Mouse (Mus musculus) forebrain, embryonic 11.5 days (tissue): ENCODE results near the gene Faf1. TPM values are rescaled to one million over a fixed set of nuclear protein-coding genes. Genes with fewer than 3 reads are reported as not detected.
A peak's percentile ranks its signal among the peaks of the same experiment; 100 is the strongest.

Experiments
- ATAC-seq: fragments of 200-750 bp; cut with Nextera tagmentation; replicated peaks from 2 replicates; pipeline ENCODE4 v1.8.0; 2017; ENCODE audit warnings: moderate TSS enrichment; ENCODE audit not compliant: low FRiP score
- DNase-seq: peaks from one replicate; pipeline ENCODE4 v3.0.0-alpha.2; 2017; ENCODE audit warnings: low spot score
- H3K27ac ChIP-seq: fragments of 300-500 bp; sonication (generic); 2 replicates; pipeline ENCODE4 v1.5.1; 2014; ENCODE audit warnings: low read depth, low read length
- H3K27me3 ChIP-seq: fragments of 300-500 bp; sonication (generic); 2 replicates; pipeline ENCODE4 v1.6.1; 2014; ENCODE audit warnings: mild to moderate bottlenecking, low read length, mixed read lengths; ENCODE audit not compliant: control insufficient read depth, insufficient read depth
- H3K36me3 ChIP-seq: fragments of 300-500 bp; sonication (generic); 2 replicates; pipeline ENCODE4 v1.6.1; 2014; ENCODE audit warnings: mild to moderate bottlenecking, low read length, moderate library complexity, mixed read lengths; ENCODE audit not compliant: control insufficient read depth, insufficient read depth
- H3K4me1 ChIP-seq: fragments of 300-500 bp; sonication (generic); replicated peaks from 2 replicates; pipeline ENCODE4 v1.6.1; 2014; ENCODE audit warnings: low read length, mixed read lengths; ENCODE audit not compliant: control insufficient read depth, insufficient read depth
- H3K4me2 ChIP-seq: fragments of 300-500 bp; sonication (generic); 2 replicates; pipeline ENCODE4 v1.6.1; 2014; ENCODE audit warnings: low read depth, mild to moderate bottlenecking, low read length, moderate library complexity, mixed read lengths; ENCODE audit not compliant: severe bottlenecking
- H3K4me3 ChIP-seq: fragments of 300-500 bp; sonication (generic); 2 replicates; pipeline ENCODE4 v1.5.1; 2014; ENCODE audit warnings: low read depth, low read length
- H3K9ac ChIP-seq: fragments of 300-500 bp; sonication (generic); 2 replicates; pipeline ENCODE4 v1.6.1; 2014; ENCODE audit warnings: low read length
- H3K9me3 ChIP-seq: fragments of 300-500 bp; sonication (generic); 2 replicates; pipeline ENCODE4 v1.6.1; 2016; ENCODE audit warnings: low read length, mixed read lengths; ENCODE audit not compliant: control insufficient read depth
- WGBS: fragments of 180-500 bp; shearing (Covaris S2); extraction: QIAGEN DNeasy Blood & Tissue Kit; methylation state at CpG from one replicate; pipeline ENCODE4 v1.1.7; 2014; 5-methylcytosine and 5-hydroxymethylcytosine counted together
- polyA plus RNA-seq: library from polyadenylated mRNA; unstranded; fragments of >200 nt; fragmentation: Nextera tagmentation; extraction: Ambion mirVana; gene quantifications from 2 replicates; pipeline ENCODE4 v1.2.1, GENCODE M21; 2014

Gene Faf1
- polyA plus RNA-seq, 1 experiment from 2014 or later = 42.9 TPM

GRCm38 (mm10) chr4:109719281-109719680, 42.9 kb downstream of the Faf1 start:
- Histone ChIP-seq H3K9me3 (no peaks in the 10 kb centered on the region), H3K27me3 (no peaks in the 10 kb centered on the region), H3K9ac (no peak overlapping the region), H3K4me2 (no peak overlapping the region), H3K27ac (no peak overlapping the region), H3K4me3 (no peak overlapping the region), H3K4me1 (no peaks in the 10 kb centered on the region), H3K36me3 (no peaks in the 10 kb centered on the region)
- ATAC-seq (no peak), DNase-seq (no peak)
- 95% methylated on average over 5 of the region's 5 CpGs for WGBS

DNA sequence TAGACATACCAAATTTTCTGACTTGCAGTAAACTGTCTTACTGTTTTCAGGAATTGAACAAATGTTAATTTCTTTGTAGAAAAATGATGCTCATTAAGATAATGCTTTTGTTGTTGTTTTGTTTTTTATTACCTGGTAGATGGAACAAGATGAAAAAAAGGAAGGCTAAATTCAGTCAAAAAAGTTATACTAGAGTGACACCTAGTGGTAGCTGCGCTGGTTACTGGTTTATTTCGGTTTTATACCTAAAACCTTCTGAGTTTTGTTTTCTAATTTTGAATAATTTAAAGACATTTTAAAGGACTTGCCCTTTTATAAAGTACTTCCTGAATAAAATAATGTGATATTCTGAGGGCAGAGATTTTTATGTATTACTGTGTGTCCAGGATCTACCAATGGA, 52.9 kb downstream of the Faf1 start:
- no peaks in the 10 kb centered on the region for H3K4me1 ChIP-seq
- 12% methylated on average over 2 of the region's 2 CpGs for WGBS
- no peak for ATAC-seq
- H3K4me3 ChIP-seq = no peak overlapping the region
- H3K27me3 ChIP-seq = no peaks in the 10 kb centered on the region
- no peaks in the 10 kb centered on the region for H3K9me3 ChIP-seq
- H3K27ac ChIP-seq = no peak overlapping the region
- H3K9ac ChIP-seq = no peak overlapping the region
- no peaks in the 10 kb centered on the region for H3K36me3 ChIP-seq
- DNase-seq = no peak
- H3K4me2 ChIP-seq = no peak overlapping the region

DNA sequence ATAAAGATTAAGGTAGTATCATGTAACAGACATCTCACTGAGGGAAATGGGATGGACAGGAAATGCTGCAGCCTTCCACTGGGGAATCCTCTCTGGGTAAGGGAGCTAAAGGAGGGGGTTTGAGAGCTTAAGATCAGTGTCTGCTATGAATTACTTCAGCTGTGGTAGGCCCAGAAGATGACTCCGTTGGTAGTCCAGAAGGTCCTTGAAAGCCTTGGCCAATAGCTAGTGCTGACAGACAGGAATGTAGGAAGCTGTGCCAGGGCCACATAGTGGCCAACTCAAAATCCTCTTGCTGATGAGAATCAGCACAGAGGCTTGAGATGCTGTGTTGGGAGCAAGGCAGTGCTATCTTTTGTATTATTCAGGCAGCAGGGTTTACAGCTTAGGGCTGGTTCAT, 59.4 kb downstream of the Faf1 start:
- Histone ChIP-seq H3K4me3 (no peak overlapping the region), H3K27me3 (no peaks in the 10 kb centered on the region), H3K27ac (no peak overlapping the region), H3K4me1 (no peaks in the 10 kb centered on the region), H3K36me3 (no peaks in the 10 kb centered on the region), H3K4me2 (no peak overlapping the region), H3K9ac (no peak overlapping the region), H3K9me3 (no peaks in the 10 kb centered on the region)
- ATAC-seq = no peak
- WGBS = 82% methylated on average over 1 of the region's 1 CpGs
- DNase-seq = peak; percentile 49

- DNase-seq (no peak), ATAC-seq (no peak)
- Histone ChIP-seq H3K27me3 (no peaks in the 10 kb centered on the region), H3K36me3 (no peaks in the 10 kb centered on the region), H3K9me3 (no peaks in the 10 kb centered on the region), H3K27ac (no peak overlapping the region), H3K9ac (no peak overlapping the region), H3K4me2 (no peak overlapping the region), H3K4me3 (no peak overlapping the region), H3K4me1 (no peaks in the 10 kb centered on the region)
- WGBS = 79% methylated on average over 2 of the region's 2 CpGs
Measured at GRCm38 (mm10) chr4:109743984-109744383, 67.6 kb downstream of the Faf1 start.

- DNase-seq (no peak), ATAC-seq (no peak)
- WGBS = 14% methylated on average over 2 of the region's 2 CpGs
- no peaks in the 10 kb centered on the region for H3K4me1 ChIP-seq
- H3K27ac ChIP-seq = no peak overlapping the region
- H3K27me3 ChIP-seq = peaks cover 2% of the 10 kb centered on the region; the same call in 1 of the 2 replicates
- no peak overlapping the region for H3K4me2 ChIP-seq
- H3K9ac ChIP-seq = no peak overlapping the region
- H3K36me3 ChIP-seq = no peaks in the 10 kb centered on the region
- no peaks in the 10 kb centered on the region for H3K9me3 ChIP-seq
- no peak overlapping the region for H3K4me3 ChIP-seq
Measured at GRCm38 (mm10) chr4:109759031-109759430, 82.6 kb downstream of the Faf1 start.

GRCm38 (mm10) chr4:109759901-109760300, 83.5 kb downstream of the Faf1 start:
- Histone ChIP-seq H3K9me3 (no peaks in the 10 kb centered on the region), H3K4me2 (no peak overlapping the region), H3K4me1 (no peaks in the 10 kb centered on the region), H3K4me3 (no peak overlapping the region), H3K36me3 (no peaks in the 10 kb centered on the region), H3K27ac (peak overlapping the region; percentile 46; the same call in 1 of the 2 replicates), H3K27me3 (peaks cover 2% of the 10 kb centered on the region; the same call in 1 of the 2 replicates), H3K9ac (no peak overlapping the region)
- no peak for DNase-seq
- ATAC-seq = no peak
- 48% methylated on average over 2 of the region's 2 CpGs for WGBS

- Histone ChIP-seq H3K27ac (no peak overlapping the region), H3K36me3 (no peaks in the 10 kb centered on the region), H3K4me2 (no peak overlapping the region), H3K27me3 (peaks cover 2% of the 10 kb centered on the region; the same call in 1 of the 2 replicates), H3K4me1 (no peaks in the 10 kb centered on the region), H3K9me3 (no peaks in the 10 kb centered on the region), H3K4me3 (no peak overlapping the region), H3K9ac (no peak overlapping the region)
- ATAC-seq (no peak), DNase-seq (no peak)
- WGBS = 50% methylated on average over 3 of the region's 3 CpGs
Measured at GRCm38 (mm10) chr4:109760501-109760900, 84.1 kb downstream of the Faf1 start.

GRCm38 (mm10) chr4:109762768-109763501, 86.5 kb downstream of the Faf1 start:
- H3K36me3 ChIP-seq = no peaks in the 10 kb centered on the region
- peak; percentile 95 for ATAC-seq
- 0 out of 2 replicates have a peak overlapping the region, but pooled peaks have one; percentile 9 for H3K4me2 ChIP-seq
- H3K27ac ChIP-seq = peak overlapping the region; percentile 78
- peak; percentile 83 for DNase-seq
- H3K4me3 ChIP-seq = no peak overlapping the region
- peaks cover 4% of the 10 kb centered on the region; the same call in 1 of the 2 replicates for H3K27me3 ChIP-seq
- no peaks in the 10 kb centered on the region for H3K4me1 ChIP-seq
- 6% methylated on average over 7 of the region's 7 CpGs for WGBS
- H3K9me3 ChIP-seq = no peaks in the 10 kb centered on the region
- no peak overlapping the region for H3K9ac ChIP-seq

DNA sequence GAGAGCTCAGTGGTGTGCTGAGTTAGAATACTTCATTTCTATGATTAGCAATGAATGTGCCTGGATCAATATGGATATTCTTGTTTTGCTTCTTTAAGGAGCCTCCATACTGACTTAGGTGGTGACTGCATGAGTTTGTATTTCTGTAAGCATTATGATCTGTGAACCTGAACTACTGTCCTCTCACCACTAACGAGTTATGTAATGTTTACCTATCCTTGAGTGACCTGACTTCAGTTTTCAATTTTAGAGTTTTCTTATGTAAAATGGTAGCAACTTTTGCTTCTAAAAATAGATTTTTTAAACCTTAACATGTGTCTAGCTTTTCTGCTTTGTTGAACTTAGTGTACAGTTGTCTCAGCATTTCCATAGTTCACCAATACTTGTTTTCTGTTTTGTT, 92.7 kb downstream of the Faf1 start:
- no peaks in the 10 kb centered on the region for H3K36me3 ChIP-seq
- no peak overlapping the region for H3K4me2 ChIP-seq
- H3K4me3 ChIP-seq = no peak overlapping the region
- ATAC-seq (no peak), DNase-seq (no peak)
- WGBS = 87% methylated on average over 1 of the region's 1 CpGs
- H3K9ac ChIP-seq = no peak overlapping the region
- H3K27me3 ChIP-seq = peaks cover 2% of the 10 kb centered on the region; the same call in 1 of the 2 replicates
- no peak overlapping the region for H3K27ac ChIP-seq
- H3K4me1 ChIP-seq = no peaks in the 10 kb centered on the region
- H3K9me3 ChIP-seq = no peaks in the 10 kb centered on the region
